Mouse (Mus musculus): ENCODE data around the gene Rpl18. TPM values are rescaled to one million over a fixed set of nuclear protein-coding genes. Genes with fewer than 3 reads are reported as not detected.

The Rpl18 gene
- total RNA-seq, 2 experiments from 2014 or later: 698 to 700 TPM

GRCm38 (mm10) chr7:45699523-45700141 lies 15.6 kb upstream of the Rpl18 start, which contains the start of gene Car11:
Car11 (plus strand) TSS chr7:45699843.
- intact Hi-C loops (cut with DNase I): no loop called here

GRCm38 (mm10) chr7:45700301-45701015 lies 14.8 kb upstream of the Rpl18 start:
- intact Hi-C loops (cut with DNase I): no loop called here
- DNase-seq: peak; percentile 87 to 90

More at GRCm38 (mm10) chr7:45699523-45700141, 15.6 kb upstream of the Rpl18 start, which contains the start of gene Car11:
- peak in 1 of 2 experiments; percentile 34 for DNase-seq

GRCm38 (mm10) chr7:45701072-45701471 lies 14.2 kb upstream of the Rpl18 start:
- intact Hi-C loops (cut with DNase I): no loop called here
- DNase-seq: no peak

- intact Hi-C loops (cut with DNase I): no loop called here
- DNase-seq: peak in 1 of 2 experiments; percentile 6
These were observed 13.7 kb upstream of the Rpl18 start for GRCm38 (mm10) chr7:45701607-45702006.

GRCm38 (mm10) chr7:45702316-45702715 lies 12.9 kb upstream of the Rpl18 start:
- intact Hi-C loops (cut with DNase I): no loop called here
- DNase-seq: peak in 1 of 2 experiments; percentile 4

- intact Hi-C loops (cut with DNase I): no loop called here
- DNase-seq: no peak
These were observed 12.3 kb upstream of the Rpl18 start for GRCm38 (mm10) chr7:45702809-45703520.

GRCm38 (mm10) chr7:45703521-45704033 lies 11.7 kb upstream of the Rpl18 start:
- DNase-seq: no peak
- intact Hi-C loops (cut with DNase I): no loop called here

GRCm38 (mm10) chr7:45704046-45704559 lies 11.2 kb upstream of the Rpl18 start:
- peak; percentile 80 to 84 for DNase-seq
- intact Hi-C loops (cut with DNase I): no loop called here

GRCm38 (mm10) chr7:45704730-45705442 lies 10.4 kb upstream of the Rpl18 start, which contains the start of gene Dbp:
Dbp (plus strand) TSS chr7:45705088.
- peak; percentile 100 for DNase-seq
- intact Hi-C loops (cut with DNase I): no loop called here

GRCm38 (mm10) chr7:45705443-45705864 lies 9.8 kb upstream of the Rpl18 start:
- intact Hi-C loops (cut with DNase I): no loop called here
- no peak for DNase-seq

- intact Hi-C loops (cut with DNase I): no loop called here
- DNase-seq: peak; percentile 90 to 93
These were observed 9.4 kb upstream of the Rpl18 start for GRCm38 (mm10) chr7:45705873-45706281.

GRCm38 (mm10) chr7:45706721-45707241 lies 8.5 kb upstream of the Rpl18 start:
- DNase-seq: peak; percentile 90 to 91
- intact Hi-C loops (cut with DNase I): no loop called here

GRCm38 (mm10) chr7:45707375-45707967 lies 7.8 kb upstream of the Rpl18 start:
- peak; percentile 98 to 99 for DNase-seq
- intact Hi-C loops (cut with DNase I): no loop called here

GRCm38 (mm10) chr7:45708221-45708761 lies 7.0 kb upstream of the Rpl18 start:
- DNase-seq: peak; percentile 57 to 68
- intact Hi-C loops (cut with DNase I): no loop called here

GRCm38 (mm10) chr7:45709036-45709435 lies 6.2 kb upstream of the Rpl18 start:
- DNase-seq: no peak
- intact Hi-C loops (cut with DNase I): no loop called here

GRCm38 (mm10) chr7:45709677-45710355 lies 5.4 kb upstream of the Rpl18 start:
- DNase-seq: no peak
- intact Hi-C loops (cut with DNase I): no loop called here

- DNase-seq: no peak
These were observed 4.6 kb upstream of the Rpl18 start for GRCm38 (mm10) chr7:45710477-45711191.

More at GRCm38 (mm10) chr7:45710477-45711191, 4.6 kb upstream of the Rpl18 start:
- intact Hi-C loops (cut with DNase I): no loop called here
